Mouse (Mus musculus): ENCODE measurements around the gene Pitpnm2.

- no peak for TF ChIP-seq CTCF (IDR thresholded peaks at IDR 0.05; ENCODE audit: control insufficient read depth, insufficient read depth, insufficient read length)
- TF ChIP-seq MYOG (IDR thresholded peaks at IDR 0.05; ENCODE audit: control insufficient read depth, extremely low read depth, insufficient read length) = no peak
- TF ChIP-seq USF1 (IDR thresholded peaks at IDR 0.05; ENCODE audit: low read depth) = no peak
- no peak for TF ChIP-seq CEBPB (IDR thresholded peaks at IDR 0.05; ENCODE audit: low read depth)
Observed at GRCm38 (mm10) chr5:124083850-124084587, 165.5 kb downstream of the Pitpnm2 start.
